Mouse (Mus musculus) kidney, embryonic 16.5 days (tissue): Measurements from ENCODE around the gene Dio2. TPM values are rescaled to one million over a fixed set of nuclear protein-coding genes. Genes with fewer than 3 reads are reported as not detected.

ENCODE experiments used
- ATAC-seq: fragments of 200-750 bp; cut with Nextera tagmentation; 2 replicates; pipeline ENCODE4 v1.8.0; 2017; ENCODE audit warnings: moderate TSS enrichment; ENCODE audit not compliant: low FRiP score, low TSS enrichment
- H3K27ac ChIP-seq: fragments of 300-500 bp; sonication (generic); 2 replicates; pipeline ENCODE4 v1.5.1; 2014; ENCODE audit warnings: low read length
- H3K27me3 ChIP-seq: fragments of 300-500 bp; sonication (generic); 2 replicates; pipeline ENCODE4 v1.6.1; 2014; ENCODE audit warnings: low read length, control low read depth, mixed read lengths; ENCODE audit not compliant: insufficient read depth
- H3K36me3 ChIP-seq: fragments of 300-500 bp; sonication (generic); 2 replicates; pipeline ENCODE4 v1.6.1; 2014; ENCODE audit warnings: low read length, control low read depth, mixed read lengths; ENCODE audit not compliant: insufficient read depth
- H3K4me1 ChIP-seq: fragments of 300-500 bp; sonication (generic); 2 replicates; pipeline ENCODE4 v1.6.1; 2014; ENCODE audit warnings: low read length, control low read depth, mixed read lengths; ENCODE audit not compliant: insufficient read depth
- H3K4me2 ChIP-seq: fragments of 300-500 bp; sonication (generic); replicated peaks from 2 replicates; pipeline ENCODE4 v1.6.1; 2014; ENCODE audit warnings: low read depth, low read length
- H3K4me3 ChIP-seq: fragments of 300-500 bp; sonication (generic); 2 replicates; pipeline ENCODE4 v1.5.1; 2014; ENCODE audit warnings: mild to moderate bottlenecking, low read length
- H3K9ac ChIP-seq: fragments of 300-500 bp; sonication (generic); replicated peaks from 2 replicates; pipeline ENCODE4 v1.6.1; 2014; ENCODE audit warnings: low read length
- H3K9me3 ChIP-seq: fragments of 300-500 bp; sonication (generic); 2 replicates; pipeline ENCODE4 v1.6.1; 2016; ENCODE audit warnings: low read length, control low read depth
- WGBS: fragments of 180-500 bp; shearing (Covaris S2); extraction: QIAGEN DNeasy Blood & Tissue Kit; methylation state at CpG from one replicate; pipeline ENCODE4 v1.1.7; 2014; 5-methylcytosine and 5-hydroxymethylcytosine counted together
- polyA plus RNA-seq: library from polyadenylated mRNA; unstranded; fragments of >200 nt; fragmentation: Nextera tagmentation; extraction: Ambion mirVana; gene quantifications from 2 replicates; pipeline ENCODE4 v1.2.1, GENCODE M21; 2015

Dio2 gene
- polyA plus RNA-seq: 0.16 TPM in 1 of 2 replicates, not detected in the other

GRCm38 (mm10) chr12:90738388-90739223 lies at the start of gene Dio2:
Dio2 (minus strand) TSS chr12:90738438.
- peak; percentile 71; the same call in 1 of the 2 replicates for ATAC-seq
- peak within 1 kb of the TSS; percentile 36 for H3K4me3 ChIP-seq
- no peaks in the 10 kb centered on the region for H3K9me3 ChIP-seq
- peak within 1 kb of the TSS; percentile 50 for H3K4me2 ChIP-seq
- H3K9ac ChIP-seq: peak within 1 kb of the TSS; percentile 52
- H3K4me1 ChIP-seq: no peaks in the 10 kb centered on the region
- WGBS: 14% methylated on average over 10 of the region's 10 CpGs
- H3K27me3 ChIP-seq: no peaks in the 10 kb centered on the region
- H3K36me3 ChIP-seq: no peaks in the 10 kb centered on the region
- H3K27ac ChIP-seq: no peak within 1 kb of the TSS

- no peaks in the 10 kb centered on the region for H3K27me3 ChIP-seq
- WGBS: 88% methylated on average over 4 of the region's 4 CpGs
- no peaks in the 10 kb centered on the region for H3K36me3 ChIP-seq
- H3K4me3 ChIP-seq: no peak overlapping the region
- H3K9me3 ChIP-seq: no peaks in the 10 kb centered on the region
- no peak overlapping the region for H3K27ac ChIP-seq
- ATAC-seq: no peak
- no peak overlapping the region for H3K4me2 ChIP-seq
- no peaks in the 10 kb centered on the region for H3K4me1 ChIP-seq
- H3K9ac ChIP-seq: no peak overlapping the region
Observed at GRCm38 (mm10) chr12:90781438-90781837, 43.2 kb upstream of the Dio2 start.

GRCm38 (mm10) chr12:90744752-90745151 lies 6.5 kb upstream of the Dio2 start:
- no peak overlapping the region for H3K27ac ChIP-seq
- H3K9me3 ChIP-seq: no peaks in the 10 kb centered on the region
- no peak overlapping the region for H3K9ac ChIP-seq
- H3K27me3 ChIP-seq: no peaks in the 10 kb centered on the region
- ATAC-seq: no peak
- no peak overlapping the region for H3K4me3 ChIP-seq
- no peaks in the 10 kb centered on the region for H3K36me3 ChIP-seq
- H3K4me2 ChIP-seq: no peak overlapping the region
- H3K4me1 ChIP-seq: no peaks in the 10 kb centered on the region

- Histone ChIP-seq H3K4me1 (no peaks in the 10 kb centered on the region), H3K27me3 (no peaks in the 10 kb centered on the region), H3K36me3 (no peaks in the 10 kb centered on the region), H3K9ac (no peak overlapping the region), H3K4me3 (no peak overlapping the region), H3K4me2 (no peak overlapping the region), H3K27ac (no peak overlapping the region), H3K9me3 (no peaks in the 10 kb centered on the region)
- WGBS: 38% methylated on average over 3 of the region's 3 CpGs
- no peak for ATAC-seq
Observed at GRCm38 (mm10) chr12:90743633-90744032, 5.4 kb upstream of the Dio2 start.

GRCm38 (mm10) chr12:90740468-90740867 lies 2.2 kb upstream of the Dio2 start:
- no peaks in the 10 kb centered on the region for H3K9me3 ChIP-seq
- no peak overlapping the region for H3K4me2 ChIP-seq
- WGBS: 42% methylated on average over 2 of the region's 2 CpGs
- ATAC-seq: peak; percentile 65; the same call in 1 of the 2 replicates
- H3K36me3 ChIP-seq: no peaks in the 10 kb centered on the region
- no peak overlapping the region for H3K9ac ChIP-seq
- H3K27ac ChIP-seq: no peak overlapping the region
- no peaks in the 10 kb centered on the region for H3K27me3 ChIP-seq
- H3K4me1 ChIP-seq: no peaks in the 10 kb centered on the region
- H3K4me3 ChIP-seq: no peak overlapping the region

GRCm38 (mm10) chr12:90737932-90738331 lies 306 bp downstream of the Dio2 start:
- Histone ChIP-seq H3K27ac (no peak overlapping the region), H3K4me3 (no peak overlapping the region), H3K27me3 (no peaks in the 10 kb centered on the region), H3K9me3 (no peaks in the 10 kb centered on the region), H3K4me1 (no peaks in the 10 kb centered on the region), H3K4me2 (peak overlapping the region; percentile 50; the same call in 1 of the 2 replicates), H3K36me3 (no peaks in the 10 kb centered on the region), H3K9ac (no peak overlapping the region)
- 0 out of 2 replicates have a peak, but pooled peaks have one; percentile 15 for ATAC-seq
- whole genome bisulfite sequencing: 87% methylated on average over 13 of the region's 13 CpGs

GRCm38 (mm10) chr12:90735447-90735846 lies 2.8 kb downstream of the Dio2 start:
- H3K4me3 ChIP-seq: no peak overlapping the region
- no peak for ATAC-seq
- no peak overlapping the region for H3K4me2 ChIP-seq
- no peaks in the 10 kb centered on the region for H3K36me3 ChIP-seq
- no peaks in the 10 kb centered on the region for H3K9me3 ChIP-seq
- no peak overlapping the region for H3K27ac ChIP-seq
- no peaks in the 10 kb centered on the region for H3K27me3 ChIP-seq
- WGBS: 87% methylated on average over 6 of the region's 6 CpGs
- no peaks in the 10 kb centered on the region for H3K4me1 ChIP-seq
- no peak overlapping the region for H3K9ac ChIP-seq

GRCm38 (mm10) chr12:90734503-90734902 lies 3.7 kb downstream of the Dio2 start:
- Histone ChIP-seq H3K4me1 (no peaks in the 10 kb centered on the region), H3K27ac (no peak overlapping the region), H3K9me3 (no peaks in the 10 kb centered on the region), H3K27me3 (no peaks in the 10 kb centered on the region), H3K36me3 (no peaks in the 10 kb centered on the region), H3K4me3 (no peak overlapping the region), H3K4me2 (no peak overlapping the region), H3K9ac (no peak overlapping the region)
- WGBS: 77% methylated on average over 5 of the region's 5 CpGs
- ATAC-seq: no peak

GRCm38 (mm10) chr12:90733721-90734120 lies 4.5 kb downstream of the Dio2 start:
- Histone ChIP-seq H3K4me2 (no peak overlapping the region), H3K27ac (no peak overlapping the region), H3K4me3 (no peak overlapping the region), H3K27me3 (no peaks in the 10 kb centered on the region), H3K36me3 (no peaks in the 10 kb centered on the region), H3K4me1 (no peaks in the 10 kb centered on the region), H3K9me3 (no peaks in the 10 kb centered on the region), H3K9ac (no peak overlapping the region)
- 89% methylated on average over 6 of the region's 6 CpGs for WGBS
- ATAC-seq: no peak

GRCm38 (mm10) chr12:90729648-90730047 lies 8.6 kb downstream of the Dio2 start:
- Histone ChIP-seq H3K4me2 (no peak overlapping the region), H3K27ac (no peak overlapping the region), H3K4me1 (no peaks in the 10 kb centered on the region), H3K9me3 (no peaks in the 10 kb centered on the region), H3K9ac (no peak overlapping the region), H3K27me3 (no peaks in the 10 kb centered on the region), H3K4me3 (no peak overlapping the region), H3K36me3 (no peaks in the 10 kb centered on the region)
- ATAC-seq: no peak
- 55% methylated on average over 10 of the region's 10 CpGs for WGBS
